Mouse (Mus musculus) midbrain, embryonic 13.5 days (tissue): ENCODE measurements at regions not wholly inside any gene's neighbourhood (a gene's known extent, or its start where the extent isn't known, plus 50 kb on each side); places are given as distances from the start of the nearest gene placed in this dataset.
"Not testable (repeated sequence)": the region's sequence is repeated elsewhere in the genome, so short reads cannot be mapped to it uniquely, and the experiment has no call there.

Source experiments
- ATAC-seq: fragments of 200-750 bp; cut with Nextera tagmentation; 2 replicates; pipeline ENCODE4 v1.8.0; 2017; ENCODE audit warnings: mild to moderate bottlenecking, moderate TSS enrichment, moderate library complexity
- H3K27ac ChIP-seq: fragments of 300-500 bp; sonication (generic); 2 replicates; pipeline ENCODE4 v1.5.1; 2015; ENCODE audit warnings: inconsistent platforms, mild to moderate bottlenecking, moderate library complexity
- H3K27me3 ChIP-seq: fragments of 300-500 bp; sonication (generic); 2 replicates; pipeline ENCODE4 v1.6.1; 2015; ENCODE audit warnings: mild to moderate bottlenecking, inconsistent platforms
- H3K36me3 ChIP-seq: fragments of 300-500 bp; sonication (generic); 2 replicates; pipeline ENCODE4 v1.6.1; 2015; ENCODE audit warnings: mild to moderate bottlenecking, inconsistent platforms
- H3K4me1 ChIP-seq: fragments of 300-500 bp; sonication (generic); replicated peaks from 2 replicates; pipeline ENCODE4 v1.6.1; 2015; ENCODE audit warnings: inconsistent platforms
- H3K4me2 ChIP-seq: fragments of 300-500 bp; sonication (generic); replicated peaks from 2 replicates; pipeline ENCODE4 v1.6.1; 2015; ENCODE audit warnings: moderate library complexity, mild to moderate bottlenecking, inconsistent platforms
- H3K4me3 ChIP-seq: fragments of 300-500 bp; sonication (generic); replicated peaks from 2 replicates; pipeline ENCODE4 v1.5.1; 2015; ENCODE audit warnings: mild to moderate bottlenecking, inconsistent platforms
- H3K9ac ChIP-seq: fragments of 300-500 bp; sonication (generic); replicated peaks from 2 replicates; pipeline ENCODE4 v1.6.1; 2015; ENCODE audit warnings: mild to moderate bottlenecking, inconsistent platforms
- H3K9me3 ChIP-seq: fragments of 300-500 bp; sonication (generic); 2 replicates; pipeline ENCODE4 v1.6.1; 2016; ENCODE audit warnings: mild to moderate bottlenecking, inconsistent platforms
- WGBS: fragments of 180-500 bp; shearing (Covaris S2); methylation state at CpG from one replicate; pipeline ENCODE4 v1.1.7; 2015; 5-methylcytosine and 5-hydroxymethylcytosine counted together

GRCm38 (mm10) chr3:153144217-153144616, 162.2 kb upstream of the St6galnac5 start:
- no peaks in the 10 kb centered on the region for H3K27me3 ChIP-seq
- H3K4me2 ChIP-seq, result no peak overlapping the region
- H3K36me3 ChIP-seq, result no peaks in the 10 kb centered on the region
- no peak overlapping the region for H3K4me3 ChIP-seq
- H3K4me1 ChIP-seq, result 0 out of 2 replicates have a peak, but pooled peaks cover 4% of the 10 kb centered on the region
- no peak for ATAC-seq
- 73% methylated on average over 10 of the region's 10 CpGs for WGBS
- no peak overlapping the region; the same call in 1 of the 2 replicates for H3K27ac ChIP-seq
- no peak overlapping the region for H3K9ac ChIP-seq
- H3K9me3 ChIP-seq, result no peaks in the 10 kb centered on the region

GRCm38 (mm10) chr3:153140985-153141384, 158.9 kb upstream of the St6galnac5 start:
- H3K4me3 ChIP-seq, result no peak overlapping the region
- H3K36me3 ChIP-seq, result no peaks in the 10 kb centered on the region
- no peak overlapping the region for H3K27ac ChIP-seq
- no peak for ATAC-seq
- H3K9ac ChIP-seq, result no peak overlapping the region
- no peaks in the 10 kb centered on the region for H3K27me3 ChIP-seq
- no peaks in the 10 kb centered on the region for H3K9me3 ChIP-seq
- WGBS, result 77% methylated on average over 5 of the region's 5 CpGs
- 0 out of 2 replicates have a peak, but pooled peaks cover 4% of the 10 kb centered on the region for H3K4me1 ChIP-seq
- no peak overlapping the region for H3K4me2 ChIP-seq

GRCm38 (mm10) chr3:153125335-153125734, 143.3 kb upstream of the St6galnac5 start:
- no peak overlapping the region for H3K4me2 ChIP-seq
- H3K27me3 ChIP-seq, result no peaks in the 10 kb centered on the region
- no peak overlapping the region for H3K9ac ChIP-seq
- no peaks in the 10 kb centered on the region for H3K4me1 ChIP-seq
- no peaks in the 10 kb centered on the region for H3K9me3 ChIP-seq
- ATAC-seq, result no peak
- H3K27ac ChIP-seq, result no peak overlapping the region
- 84% methylated on average over 5 of the region's 5 CpGs for WGBS
- no peak overlapping the region for H3K4me3 ChIP-seq
- no peaks in the 10 kb centered on the region for H3K36me3 ChIP-seq

DNA sequence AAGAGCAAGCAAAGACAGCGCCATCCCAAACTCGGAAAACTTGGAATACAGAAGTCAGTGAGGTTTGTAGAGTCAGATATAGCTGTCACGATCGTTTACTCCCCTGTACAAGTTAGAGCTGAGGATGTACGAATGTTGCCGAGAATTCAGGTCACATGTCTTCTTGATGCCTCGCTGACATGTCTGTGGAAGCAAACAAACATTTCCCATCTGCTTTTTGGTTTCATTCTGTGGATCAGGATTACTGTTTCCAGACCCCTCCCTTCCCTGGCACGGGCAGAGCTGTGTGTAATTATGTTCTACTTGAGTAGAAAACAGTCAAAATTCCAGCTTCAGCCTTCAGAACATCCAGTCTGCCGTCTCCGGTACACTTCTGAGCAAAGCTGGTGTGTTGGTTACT, 139.9 kb upstream of the St6galnac5 start:
- H3K4me1 ChIP-seq, result no peaks in the 10 kb centered on the region
- no peak overlapping the region for H3K4me3 ChIP-seq
- H3K27me3 ChIP-seq, result no peaks in the 10 kb centered on the region
- no peak overlapping the region for H3K27ac ChIP-seq
- no peaks in the 10 kb centered on the region for H3K36me3 ChIP-seq
- no peak for ATAC-seq
- no peak overlapping the region for H3K4me2 ChIP-seq
- H3K9ac ChIP-seq, result no peak overlapping the region
- 86% methylated on average over 10 of the region's 10 CpGs for WGBS
- H3K9me3 ChIP-seq, result no peaks in the 10 kb centered on the region

DNA sequence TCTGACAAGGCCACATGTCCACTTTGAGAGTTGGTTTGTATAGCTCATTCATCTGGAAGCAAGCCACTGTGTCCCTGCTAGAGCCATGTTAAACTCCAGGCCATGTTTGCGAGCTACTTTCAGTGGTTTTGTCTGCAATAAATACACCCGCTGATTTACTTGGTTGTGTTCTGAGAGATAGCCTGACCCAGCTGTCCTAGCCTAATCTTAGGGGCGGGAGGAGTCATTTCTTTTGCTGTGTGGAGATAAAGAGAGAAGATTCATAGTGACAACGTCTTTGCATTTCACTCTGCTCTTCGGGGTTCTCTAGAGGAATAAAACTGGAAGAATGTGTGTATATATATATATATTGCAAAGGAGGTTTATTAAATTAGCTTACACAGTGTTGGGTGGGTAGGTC, 137.1 kb upstream of the St6galnac5 start:
- no peak overlapping the region for H3K27ac ChIP-seq
- WGBS, result 89% methylated on average over 5 of the region's 5 CpGs
- no peak overlapping the region for H3K4me3 ChIP-seq
- no peaks in the 10 kb centered on the region for H3K36me3 ChIP-seq
- H3K4me2 ChIP-seq, result no peak overlapping the region
- no peaks in the 10 kb centered on the region for H3K4me1 ChIP-seq
- H3K9me3 ChIP-seq, result no peaks in the 10 kb centered on the region
- H3K27me3 ChIP-seq, result no peaks in the 10 kb centered on the region
- no peak overlapping the region for H3K9ac ChIP-seq
- ATAC-seq, result no peak

DNA sequence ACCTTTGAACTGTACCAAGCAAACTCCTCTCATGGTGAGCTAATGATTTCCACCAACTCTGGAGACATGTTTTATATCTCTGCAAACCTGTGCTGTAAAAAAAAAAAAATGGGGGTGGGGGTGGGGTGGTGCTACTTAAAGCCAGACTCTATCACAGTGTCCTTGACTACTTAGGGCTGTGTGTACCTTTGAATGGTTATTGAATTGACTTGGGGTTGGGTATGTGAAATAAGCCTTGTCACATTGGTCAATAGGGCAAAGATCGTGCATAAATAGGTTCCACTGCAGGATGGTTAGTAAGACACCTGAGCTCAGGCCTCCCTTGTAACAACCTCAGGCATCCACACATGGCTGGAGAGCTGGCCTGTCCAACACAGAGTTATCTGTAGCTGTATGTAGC, 136.6 kb upstream of the St6galnac5 start:
- Histone ChIP-seq H3K9ac (no peak overlapping the region), H3K9me3 (no peaks in the 10 kb centered on the region), H3K36me3 (no peaks in the 10 kb centered on the region), H3K4me2 (no peak overlapping the region), H3K27ac (no peak overlapping the region), H3K4me3 (no peak overlapping the region), H3K4me1 (no peaks in the 10 kb centered on the region), H3K27me3 (no peaks in the 10 kb centered on the region)
- WGBS, result 91% methylated on average over 1 of the region's 1 CpGs
- ATAC-seq, result no peak

DNA sequence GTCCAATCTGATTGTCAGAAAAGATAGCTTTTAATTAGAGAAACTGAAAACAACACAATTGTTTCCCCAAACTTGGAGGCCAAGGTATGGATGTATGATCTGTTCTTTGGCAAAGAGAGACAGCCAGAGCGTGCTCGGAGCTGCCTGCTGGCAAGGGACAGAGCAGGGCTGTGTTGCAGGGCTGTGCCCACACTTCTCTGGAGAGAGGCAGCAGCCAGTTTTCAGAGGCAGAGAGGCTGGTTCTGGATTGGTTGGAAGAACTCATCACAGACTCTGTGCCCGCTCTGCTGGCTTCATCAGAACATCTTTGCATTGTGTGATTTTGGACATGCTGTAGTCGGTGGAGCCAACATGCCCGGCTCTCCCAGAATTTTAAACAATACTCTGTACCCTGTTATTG, 123.5 kb upstream of the St6galnac5 start:
- H3K9ac ChIP-seq, result no peak overlapping the region
- no peak overlapping the region for H3K4me3 ChIP-seq
- WGBS, result 96% methylated on average over 5 of the region's 5 CpGs
- no peak overlapping the region for H3K4me2 ChIP-seq
- no peaks in the 10 kb centered on the region for H3K36me3 ChIP-seq
- no peak for ATAC-seq
- 0 out of 2 replicates have a peak, but pooled peaks cover 7% of the 10 kb centered on the region for H3K4me1 ChIP-seq
- no peaks in the 10 kb centered on the region for H3K9me3 ChIP-seq
- H3K27me3 ChIP-seq, result no peaks in the 10 kb centered on the region
- no peak overlapping the region for H3K27ac ChIP-seq

- H3K4me2 ChIP-seq, ATAC-seq, H3K9ac ChIP-seq, H3K27me3 ChIP-seq, H3K4me3 ChIP-seq, H3K4me1 ChIP-seq, H3K36me3 ChIP-seq, H3K9me3 ChIP-seq, H3K27ac ChIP-seq: not testable (repeated sequence)
- WGBS, result 94% methylated on average over 4 of the region's 4 CpGs
Measured at GRCm38 (mm10) chr3:153090572-153090971, 108.5 kb upstream of the St6galnac5 start.

DNA sequence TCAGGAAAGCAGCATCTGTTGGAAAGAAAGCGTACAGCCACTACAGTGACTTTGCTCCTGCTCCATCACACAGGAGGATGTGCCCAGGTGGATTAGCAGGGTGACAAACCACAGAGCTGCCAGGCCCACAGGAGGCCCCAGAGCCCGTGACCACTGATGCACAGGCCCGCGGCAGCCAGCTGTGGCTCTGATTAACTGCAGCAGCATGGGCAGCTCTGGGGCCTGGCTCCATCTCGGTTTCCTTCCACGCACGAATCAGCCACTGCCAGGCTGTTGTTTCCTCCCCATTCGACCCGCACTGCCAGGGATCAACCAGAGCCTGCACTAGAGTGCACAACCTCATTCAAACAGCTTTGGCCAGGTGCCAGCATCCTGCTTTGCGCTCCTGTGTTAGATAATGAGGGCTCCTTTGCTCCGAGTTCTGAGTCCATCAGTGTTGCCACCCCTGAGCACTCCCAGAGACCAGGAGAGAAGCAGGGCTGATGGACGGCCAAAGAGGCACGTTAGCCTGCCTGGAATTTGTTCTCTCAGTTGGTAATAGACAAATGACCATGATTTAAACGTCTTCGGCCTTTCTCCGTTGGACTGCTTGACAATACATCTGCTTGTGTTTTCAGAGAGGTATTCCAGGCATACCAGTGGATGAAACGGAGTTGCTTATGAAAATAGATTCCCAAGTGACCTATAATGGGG, 103.2 kb upstream of the St6galnac5 start:
- H3K4me3 ChIP-seq, result no peak overlapping the region
- no peaks in the 10 kb centered on the region for H3K36me3 ChIP-seq
- WGBS, result 15% methylated on average over 17 of the region's 17 CpGs
- peak overlapping the region; percentile 88 for H3K27ac ChIP-seq
- H3K4me1 ChIP-seq, result peaks cover 42% of the 10 kb centered on the region
- H3K27me3 ChIP-seq, result peaks cover 9% of the 10 kb centered on the region
- H3K9me3 ChIP-seq, result no peaks in the 10 kb centered on the region
- H3K9ac ChIP-seq, result no peak overlapping the region; the same call in 1 of the 2 replicates
- H3K4me2 ChIP-seq, result peak overlapping the region; percentile 44
- peak; percentile 88 for ATAC-seq

- peak overlapping the region; percentile 88 for H3K27ac ChIP-seq
- H3K9ac ChIP-seq, result no peak overlapping the region
- peaks cover 9% of the 10 kb centered on the region for H3K27me3 ChIP-seq
- peak; percentile 83 for ATAC-seq
- H3K36me3 ChIP-seq, result no peaks in the 10 kb centered on the region
- H3K4me2 ChIP-seq, result peak overlapping the region; percentile 44
- 24% methylated on average over 22 of the region's 23 CpGs for WGBS
- H3K9me3 ChIP-seq, result no peaks in the 10 kb centered on the region
- peaks cover 42% of the 10 kb centered on the region for H3K4me1 ChIP-seq
- no peak overlapping the region for H3K4me3 ChIP-seq
Measured at GRCm38 (mm10) chr3:153084226-153085095, 102.4 kb upstream of the St6galnac5 start.

DNA sequence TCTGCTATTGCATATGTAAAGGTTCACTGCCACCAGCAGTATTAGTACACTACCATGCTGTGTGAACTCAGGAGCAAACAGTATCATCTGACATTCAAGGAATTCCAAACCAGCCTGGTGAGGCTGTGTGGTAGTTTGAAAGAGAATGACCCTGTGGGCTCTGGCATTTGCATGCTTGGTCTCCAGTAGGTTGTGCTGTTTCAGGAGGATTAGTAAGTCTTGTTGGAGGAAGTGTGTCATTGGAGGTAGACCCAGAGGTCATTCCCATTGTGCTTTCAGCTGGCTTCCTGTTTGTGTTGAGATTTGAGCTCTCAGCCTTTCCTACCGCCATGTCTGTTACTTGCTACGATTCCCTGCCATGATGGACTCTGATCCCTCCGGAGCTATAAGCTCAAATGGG, 98.3 kb upstream of the St6galnac5 start:
- H3K27ac ChIP-seq, result no peak overlapping the region
- ATAC-seq, result no peak
- no peaks in the 10 kb centered on the region for H3K9me3 ChIP-seq
- no peaks in the 10 kb centered on the region for H3K36me3 ChIP-seq
- H3K4me2 ChIP-seq, result no peak overlapping the region
- 79% methylated on average over 3 of the region's 3 CpGs for WGBS
- peaks cover 12% of the 10 kb centered on the region for H3K27me3 ChIP-seq
- H3K9ac ChIP-seq, result no peak overlapping the region
- no peak overlapping the region for H3K4me3 ChIP-seq
- peaks cover 30% of the 10 kb centered on the region for H3K4me1 ChIP-seq
